8 mouse cellular contexts compared by ENCODE assay signal in the genomic region with DNA sequence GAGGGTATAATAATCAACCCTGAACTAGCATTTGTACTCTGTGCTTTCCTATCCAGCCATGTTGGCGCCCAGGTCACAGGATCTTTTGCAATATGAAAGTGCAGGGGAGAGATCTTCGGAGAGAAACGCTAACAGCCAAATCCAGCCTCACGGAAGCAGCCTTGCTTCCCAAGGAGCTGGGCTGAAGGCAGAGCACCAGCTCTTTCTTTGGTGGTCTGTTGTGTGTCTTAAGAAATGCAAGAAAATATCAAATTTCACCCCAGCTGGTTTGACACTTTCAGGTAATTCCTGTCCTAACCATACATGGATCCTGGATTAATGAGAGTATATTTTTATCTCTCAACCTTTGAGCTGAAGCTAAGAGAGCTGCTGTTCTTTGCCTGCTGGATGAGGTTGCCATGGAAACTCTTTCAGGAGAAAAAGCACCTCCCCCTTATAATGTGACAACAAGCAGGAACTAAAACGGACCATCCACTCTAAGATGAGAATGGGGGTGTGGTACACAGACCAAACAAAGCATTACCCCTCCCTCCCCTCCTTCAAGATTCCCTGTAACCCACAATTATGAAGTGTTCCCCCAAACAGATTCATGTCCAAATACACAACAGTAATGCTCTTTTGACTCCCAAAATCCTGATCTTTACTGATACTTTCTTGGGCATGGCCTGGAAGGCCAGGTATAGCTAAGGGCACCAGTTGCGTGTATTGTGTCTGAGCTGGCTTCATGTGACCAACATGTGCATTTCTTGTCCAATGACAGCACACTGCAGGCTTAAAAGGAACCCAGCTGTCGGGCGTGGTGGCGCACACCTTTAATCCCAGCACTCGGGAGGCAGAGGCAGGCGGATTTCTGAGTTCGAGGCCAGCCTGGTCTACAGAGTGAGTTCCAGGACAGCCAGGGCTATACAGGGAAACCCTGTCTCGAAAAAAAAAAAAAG. TPM values are rescaled to one million over a fixed set of nuclear protein-coding genes. Genes with fewer than 3 reads are reported as not detected.
DNase-seq lines count a peak whose midpoint lies in the region; ATAC-seq and TF ChIP-seq lines count a peak whose summit lies in the region.

No protein-coding gene starts in this region.

- no peak overlapping the region for H3K27ac ChIP-seq in CH12.LX (ENCODE audit: insufficient read depth, low read depth)
- H3K27ac ChIP-seq in forebrain, embryonic 12.5 days, result peak overlapping the region; percentile 80
- no peak overlapping the region for H3K27ac ChIP-seq in intestine, postnatal 0 days (ENCODE audit: low read depth, low read length)

- H3K4me2 ChIP-seq in CH12.LX (ENCODE audit: insufficient read depth, low read depth, poor library complexity, severe bottlenecking), result peak overlapping the region; percentile 44
- peak overlapping the region; percentile 62 for H3K4me2 ChIP-seq in forebrain, embryonic 12.5 days
- H3K4me2 ChIP-seq in intestine, postnatal 0 days (replicated peaks; ENCODE audit: low read depth), result peak overlapping the region; percentile 77
- peak overlapping the region; percentile 62 for H3K4me2 ChIP-seq in myocyte (ENCODE audit: low read depth)

- H3ac ChIP-seq in myocyte (ENCODE audit: control insufficient read depth, insufficient read length), result no peak overlapping the region

- H3K4me3 ChIP-seq in CH12.LX (replicated peaks in 1 of 3; ENCODE audit: low read depth in 2 of 3, low read length in 2 of 3, poor library complexity in 1 of 3) (no peak overlapping the region), myocyte (no peak overlapping the region)
- peak overlapping the region; percentile 44 for H3K4me3 ChIP-seq in forebrain, embryonic 12.5 days (replicated peaks)
- H3K4me3 ChIP-seq in intestine, postnatal 0 days (ENCODE audit: low read depth, low read length), result peak overlapping the region; percentile 37

- TF ChIP-seq POLR2A in CH12.LX (IDR thresholded peaks at IDR 0.05; ENCODE audit: low read depth, low read length) (no peak), myocyte (IDR thresholded peaks at IDR 0.05; ENCODE audit: insufficient read length, low read depth) (no peak)

- no peak for TF ChIP-seq CTCF in CH12.LX (conservative IDR thresholded peaks at IDR 0.05 in 1 of 2, IDR thresholded peaks at IDR 0.05 in 1 of 2; ENCODE audit: low read depth in 2 of 2, low read length in 2 of 2)
- no peak for TF ChIP-seq CTCF in intestine, postnatal 0 days (IDR thresholded peaks at IDR 0.05; ENCODE audit: low read depth)

- no peaks in the 10 kb centered on the region for H3K79me2 ChIP-seq in CH12.LX (replicated peaks; ENCODE audit: control insufficient read depth, extremely low read depth, insufficient read depth, poor library complexity, severe bottlenecking)
- no peaks in the 10 kb centered on the region for H3K79me2 ChIP-seq in myocyte (ENCODE audit: control insufficient read depth, insufficient read depth)

- TF ChIP-seq RAD21 in CH12.LX (IDR thresholded peaks at IDR 0.05; ENCODE audit: low read depth, low read length), result no peak

- no peaks in the 10 kb centered on the region; a peak in 1 of 4 replicates for H3K4me1 ChIP-seq in CH12.LX (ENCODE audit: control insufficient read depth in 1 of 2, insufficient read depth in 2 of 2)
- peaks cover 17% of the 10 kb centered on the region for H3K4me1 ChIP-seq in forebrain, embryonic 12.5 days
- no peaks in the 10 kb centered on the region for H3K4me1 ChIP-seq in intestine, postnatal 0 days (replicated peaks; ENCODE audit: control insufficient read depth, insufficient read depth, low read length)

- TF ChIP-seq EP300 in CH12.LX (IDR thresholded peaks at IDR 0.05; ENCODE audit: low read length), result no peak

- no peak overlapping the region for H3K9ac ChIP-seq in CH12.LX (ENCODE audit: insufficient read depth, low read depth)
- H3K9ac ChIP-seq in forebrain, embryonic 12.5 days, result peak overlapping the region; percentile 61
- no peak overlapping the region for H3K9ac ChIP-seq in intestine, postnatal 0 days (ENCODE audit: low read depth, low read length)

- no peaks in the 10 kb centered on the region for H3K27me3 ChIP-seq in CH12.LX (replicated peaks)
- 0 out of 2 replicates have a peak, but pooled peaks cover 2% of the 10 kb centered on the region for H3K27me3 ChIP-seq in forebrain, embryonic 12.5 days
- no peaks in the 10 kb centered on the region for H3K27me3 ChIP-seq in intestine, postnatal 0 days (replicated peaks; ENCODE audit: control insufficient read depth, insufficient read depth, low read length)
- H3K27me3 ChIP-seq in myocyte (ENCODE audit: control insufficient read depth, insufficient read depth, insufficient read length), result peaks cover 4% of the 10 kb centered on the region

- intact Hi-C loops in left cerebral cortex, postnatal 36 days (cut with DNase I), result loop anchor here (1.0 to 10.0 kb wide), 2 partner anchors 27 to 153 kb away; a partner anchor contains a TSS

- H3K9me3 ChIP-seq in CH12.LX (replicated peaks; ENCODE audit: low read length), result no peaks in the 10 kb centered on the region
- H3K9me3 ChIP-seq in forebrain, embryonic 12.5 days, result no peaks in the 10 kb centered on the region
- H3K9me3 ChIP-seq in intestine, postnatal 0 days (ENCODE audit: control insufficient read depth), result no peaks in the 10 kb centered on the region

- WGBS in forebrain, embryonic 12.5 days, result 53% methylated on average over 13 of the region's 13 CpGs
- WGBS in intestine, postnatal 0 days, result 52% methylated on average over 13 of the region's 13 CpGs

- DNase-seq in CH12.LX (ENCODE audit: extremely low read depth) (no peak), ZHBTc4 (ENCODE audit: low read depth, low spot score) (peak; percentile 61)
- DNase-seq in left cerebral cortex, postnatal 36 days (ENCODE audit: low spot score in 2 of 2), result peak; percentile 36 to 46
- DNase-seq in natural killer cell, adult 2 months (ENCODE audit: low spot score in 2 of 2), result no peak
- no peak for DNase-seq in spleen, postnatal 36 days (ENCODE audit: low spot score in 2 of 2)

- H3K36me3 ChIP-seq in CH12.LX (replicated peaks in 1 of 2; ENCODE audit: control insufficient read depth in 1 of 2, insufficient read depth in 1 of 2, low read length in 1 of 2) (no peaks in the 10 kb centered on the region), myocyte (ENCODE audit: control insufficient read depth, insufficient read depth) (no peaks in the 10 kb centered on the region)
- H3K36me3 ChIP-seq in forebrain, embryonic 12.5 days (replicated peaks), result no peaks in the 10 kb centered on the region
- no peaks in the 10 kb centered on the region for H3K36me3 ChIP-seq in intestine, postnatal 0 days (ENCODE audit: control insufficient read depth, insufficient read depth)

- dilution Hi-C loops in CH12.LX (cut with MboI; ENCODE audit: extremely low pct_ligation_motif_present, extremely low pct_unique_long_range_greater_than_20kb, low sequenced_read_pairs), result no loop called here

- in situ Hi-C loops in CH12.LX (cut with MboI; ENCODE audit: low pct_ligation_motif_present, low pct_unique_long_range_greater_than_20kb, low sequenced_read_pairs), result loop anchor here (25.0 kb wide), 1 partner anchor 345 kb away; no protein-coding TSS in a partner anchor

- ATAC-seq in forebrain, embryonic 12.5 days (ENCODE audit: low FRiP score), result peak; percentile 72
- ATAC-seq in intestine, postnatal 0 days, result no peak

TF ChIP-seq in CH12.LX, 34 proteins besides CTCF, POLR2A, EP300 and RAD21 (continues in another document):
- TF ChIP-seq JUN (IDR thresholded peaks at IDR 0.05; ENCODE audit: insufficient read depth, low read depth, low read length), result no peak
- no peak for TF ChIP-seq ZC3H11A (IDR thresholded peaks at IDR 0.05; ENCODE audit: low read depth, low read length)
- no peak for TF ChIP-seq MYC (IDR thresholded peaks at IDR 0.05; ENCODE audit: low read depth, low read length)
- TF ChIP-seq GABPA (IDR thresholded peaks at IDR 0.05; ENCODE audit: insufficient replicate concordance, low read depth, low read length), result no peak
- TF ChIP-seq RCOR1 (conservative IDR thresholded peaks at IDR 0.05; ENCODE audit: low read depth, low read length), result no peak
- TF ChIP-seq CHD2 (IDR thresholded peaks at IDR 0.05; ENCODE audit: low read length), result no peak
- no peak for TF ChIP-seq BHLHE40 (IDR thresholded peaks at IDR 0.05; ENCODE audit: low read depth, low read length)
- no peak for TF ChIP-seq JUND (conservative IDR thresholded peaks at IDR 0.05; ENCODE audit: low read depth, low read length)
- no peak for TF ChIP-seq MXI1 (IDR thresholded peaks at IDR 0.05; ENCODE audit: low read depth, low read length)
- no peak for TF ChIP-seq NRF1 (IDR thresholded peaks at IDR 0.05; ENCODE audit: low read depth, low read length)

TF ChIP-seq in myocyte, 11 proteins besides CTCF, POLR2A, EP300 and RAD21:
- no peak for TF ChIP-seq TCF3 (IDR thresholded peaks at IDR 0.05; ENCODE audit: insufficient read length, low read depth)
- TF ChIP-seq REST (IDR thresholded peaks at IDR 0.05; ENCODE audit: insufficient read depth, insufficient read length), result no peak
- TF ChIP-seq TCF12 (IDR thresholded peaks at IDR 0.05; ENCODE audit: insufficient read depth, poor library complexity, severe bottlenecking), result no peak

RNA-seq across cellular contexts. Expression of a gene that starts 26.8 kb away (rescaled TPM):
- 0.34 and 0.50 TPM in 2 replicates for total RNA-seq in CH12.LX (2012; rRNA removed)
- total RNA-seq in CH12.LX (2014; rRNA removed), result 0.07 and 0.08 TPM in 2 replicates
- not detected in 2 replicates for polyA plus RNA-seq in CH12.LX (2012; ENCODE audit: insufficient read length, low read depth)
- 23.1 and 27.5 TPM in 2 replicates for polyA plus RNA-seq in forebrain, embryonic 12.5 days (2016; fragmentation: Nextera tagmentation; extraction: Ambion mirVana)
- polyA plus RNA-seq in intestine, postnatal 0 days (2015; fragmentation: Nextera tagmentation; extraction: Ambion mirVana), result 1.8 and 2.4 TPM in 2 replicates
- total RNA-seq in left cerebral cortex, postnatal 36 days (2021), result 100 to 1,000 TPM; 103 to 113 TPM
- 0.38 TPM for polyA plus RNA-seq in myocyte (2012; fragmentation: generic; extraction: Trizol)

RNA-seq across cellular contexts. Expression of a gene that starts 50.1 kb away (rescaled TPM):
- total RNA-seq in CH12.LX (2012; rRNA removed) (3.7 and 3.9 TPM in 2 replicates), CH12.LX (2014; rRNA removed) (3.9 and 4.2 TPM in 2 replicates)
- polyA plus RNA-seq in CH12.LX (2012; ENCODE audit: insufficient read length, low read depth) (3.5 and 4.2 TPM in 2 replicates), myocyte (2012; fragmentation: generic; extraction: Trizol) (2.4 TPM)
- 8.2 and 8.4 TPM in 2 replicates for polyA plus RNA-seq in forebrain, embryonic 12.5 days (2016; fragmentation: Nextera tagmentation; extraction: Ambion mirVana)
- polyA plus RNA-seq in intestine, postnatal 0 days (2015; fragmentation: Nextera tagmentation; extraction: Ambion mirVana), result 1.1 TPM in 2 replicates
- total RNA-seq in left cerebral cortex, postnatal 36 days (2021), result 1 to 10 TPM; 2.9 to 3.1 TPM

Comparison
In these comparisons a context has a peak if more than half of its experiments do, and no peak if none do; other contexts are left out.
1. DNase-seq: peak in ZHBTc4 (single experiment) and left cerebral cortex, postnatal 36 days (2 of 2); none in CH12.LX (single experiment), natural killer cell, adult 2 months (0 of 2) and spleen, postnatal 36 days (0 of 2).
2. H3K4me3 ChIP-seq: peak in forebrain, embryonic 12.5 days (single experiment) and intestine, postnatal 0 days (single experiment); none in CH12.LX (0 of 3) and myocyte (single experiment).
3. Peak in every context shown above with its lines, with median percentiles within 50 percentile points of each other: H3K4me2 ChIP-seq.